ENCODE assay signal across 7 mouse cellular contexts in genomic region chr15:82900331-82900730, GRCm38 (mm10).
DNase-seq lines count a peak whose midpoint lies in the region; ATAC-seq lines count a peak whose summit lies in the region.

No protein-coding gene starts in this region.

- ATAC-seq in megakaryocyte, adult 5-6 weeks (ENCODE audit: poor library complexity, severe bottlenecking), result no peak
- ATAC-seq in forebrain, embryonic 14.5 days, result no peak
- no peak for ATAC-seq in limb, embryonic 15.5 days (ENCODE audit: insufficient number of reproducible peaks, low FRiP score, low TSS enrichment, low read depth)
- no peak for ATAC-seq in stomach, embryonic 16.5 days (ENCODE audit: insufficient read depth, low FRiP score)

- no peaks in the 10 kb centered on the region for H3K9me3 ChIP-seq in megakaryocyte, embryonic 14.5 days
- H3K9me3 ChIP-seq in forebrain, embryonic 14.5 days (replicated peaks; ENCODE audit: control insufficient read depth, low read length), result no peaks in the 10 kb centered on the region
- no peaks in the 10 kb centered on the region for H3K9me3 ChIP-seq in limb, embryonic 15.5 days
- no peaks in the 10 kb centered on the region for H3K9me3 ChIP-seq in stomach, embryonic 16.5 days (replicated peaks; ENCODE audit: control insufficient read depth, low read length)

- H3K9ac ChIP-seq in forebrain, embryonic 14.5 days (ENCODE audit: low read length), result no peak overlapping the region
- H3K9ac ChIP-seq in limb, embryonic 15.5 days, result peak overlapping the region; percentile 20; the same call in 1 of the 2 replicates
- H3K9ac ChIP-seq in stomach, embryonic 16.5 days (ENCODE audit: low read length), result peak overlapping the region; percentile 96

- 38% methylated on average over 3 of the region's 3 CpGs for WGBS in forebrain, embryonic 14.5 days
- WGBS in limb, embryonic 15.5 days, result 24% methylated on average over 3 of the region's 3 CpGs
- 32% methylated on average over 3 of the region's 3 CpGs for WGBS in stomach, embryonic 16.5 days

- H3K4me1 ChIP-seq in megakaryocyte, embryonic 14.5 days, result peaks cover 72% of the 10 kb centered on the region
- peaks cover 42% of the 10 kb centered on the region for H3K4me1 ChIP-seq in forebrain, embryonic 14.5 days (ENCODE audit: control insufficient read depth, insufficient read depth, low read length)
- H3K4me1 ChIP-seq in limb, embryonic 15.5 days, result peaks cover 40% of the 10 kb centered on the region
- H3K4me1 ChIP-seq in stomach, embryonic 16.5 days (ENCODE audit: control insufficient read depth, insufficient read depth, low read length), result peaks cover 29% of the 10 kb centered on the region

- no peak for DNase-seq in forebrain, embryonic 14.5 days (ENCODE audit: low spot score)
- DNase-seq in ovary, postnatal 36 days (ENCODE audit: low spot score), result no peak
- DNase-seq in thymus, adult 18-20 months, result no peak

- peak overlapping the region; percentile 98 for H3K4me3 ChIP-seq in megakaryocyte, embryonic 14.5 days (replicated peaks)
- H3K4me3 ChIP-seq in forebrain, embryonic 14.5 days (ENCODE audit: low read depth, low read length), result no peak overlapping the region; the same call in 1 of the 2 replicates
- H3K4me3 ChIP-seq in limb, embryonic 15.5 days, result peak overlapping the region; percentile 97
- H3K4me3 ChIP-seq in stomach, embryonic 16.5 days (replicated peaks; ENCODE audit: low read length), result peak overlapping the region; percentile 97

- no peaks in the 10 kb centered on the region for H3K36me3 ChIP-seq in megakaryocyte, embryonic 14.5 days (replicated peaks; ENCODE audit: low read length)
- no peaks in the 10 kb centered on the region for H3K36me3 ChIP-seq in forebrain, embryonic 14.5 days (ENCODE audit: control insufficient read depth, insufficient read depth, low read length)
- H3K36me3 ChIP-seq in limb, embryonic 15.5 days, result no peaks in the 10 kb centered on the region; the same call in 1 of the 2 replicates
- H3K36me3 ChIP-seq in stomach, embryonic 16.5 days (ENCODE audit: control insufficient read depth, insufficient read depth, low read length), result no peaks in the 10 kb centered on the region

- peaks cover 4% of the 10 kb centered on the region for H3K27me3 ChIP-seq in megakaryocyte, embryonic 14.5 days (replicated peaks)
- no peaks in the 10 kb centered on the region for H3K27me3 ChIP-seq in forebrain, embryonic 14.5 days (replicated peaks; ENCODE audit: control insufficient read depth, insufficient read depth, low read length)
- no peaks in the 10 kb centered on the region for H3K27me3 ChIP-seq in limb, embryonic 15.5 days
- H3K27me3 ChIP-seq in stomach, embryonic 16.5 days (ENCODE audit: control insufficient read depth, insufficient read depth, low read length), result no peaks in the 10 kb centered on the region

- H3K4me2 ChIP-seq in forebrain, embryonic 14.5 days (ENCODE audit: low read length), result peak overlapping the region; percentile 81
- peak overlapping the region; percentile 95 for H3K4me2 ChIP-seq in limb, embryonic 15.5 days
- H3K4me2 ChIP-seq in stomach, embryonic 16.5 days (ENCODE audit: low read depth, low read length), result peak overlapping the region; percentile 94

- H3K27ac ChIP-seq in forebrain, embryonic 14.5 days (ENCODE audit: low read depth, low read length), result no peak overlapping the region
- peak overlapping the region; percentile 55; the same call in 1 of the 2 replicates for H3K27ac ChIP-seq in limb, embryonic 15.5 days
- peak overlapping the region; percentile 5; the same call in 1 of the 2 replicates for H3K27ac ChIP-seq in stomach, embryonic 16.5 days (ENCODE audit: low read length)
